Mouse (Mus musculus) olfactory bulb, adult 2 months (tissue): ENCODE measurements around the gene Atp5g3.

Source experiments
- CTCF ChIP-seq: fragments of 200-500 bp; IDR thresholded peaks from 2 replicates; pipeline ENCODE4 v1.5.1; 2012; ENCODE audit warnings: low read depth, mild to moderate bottlenecking, low read length, moderate library complexity; ENCODE audit not compliant: insufficient read depth
- POLR2A ChIP-seq: fragments of 200-500 bp; IDR thresholded peaks from 2 replicates; pipeline ENCODE4 v1.6.1; 2012; ENCODE audit warnings: mild to moderate bottlenecking, low read depth, low read length, moderate library complexity; ENCODE audit not compliant: insufficient read depth

- TF ChIP-seq POLR2A = no peak
- TF ChIP-seq CTCF = no peak
Observed at GRCm38 (mm10) chr2:73952597-73953219, 41.6 kb upstream of the Atp5g3 start.
